Mouse (Mus musculus) myocyte (in vitro differentiated cells): ENCODE measurements around the gene Suds3.

ENCODE experiments used
- CEBPB ChIP-seq: IDR thresholded peaks from 2 replicates; pipeline ENCODE4 v1.6.1; 2011; ENCODE audit warnings: mild to moderate bottlenecking, moderate library complexity; ENCODE audit not compliant: poor library complexity, insufficient read depth, severe bottlenecking
- E2F4 ChIP-seq: IDR thresholded peaks from one replicate; pipeline ENCODE4 v1.6.1; 2011; ENCODE audit warnings: mild to moderate bottlenecking, control low read depth, moderate library complexity; ENCODE audit not compliant: insufficient read depth
- MAX ChIP-seq: IDR thresholded peaks from one replicate; pipeline ENCODE4 v1.6.1; 2011; ENCODE audit warnings: low read depth, mild to moderate bottlenecking, control low read depth
- MYOG ChIP-seq, 3 experiments: IDR thresholded peaks; one replicate each; pipeline ENCODE4 v1.6.1; 2011; ENCODE audit warnings: control low read depth in 2 of 3, low read depth in 2 of 3, mild to moderate bottlenecking in 2 of 3; ENCODE audit not compliant: insufficient read length in 2 of 3, control insufficient read depth in 1 of 3, insufficient read depth in 1 of 3
- POLR2A ChIP-seq: IDR thresholded peaks from one replicate; pipeline ENCODE4 v1.6.1; 2011; ENCODE audit warnings: low read depth, mild to moderate bottlenecking, control low read depth, moderate library complexity; ENCODE audit not compliant: insufficient read length
- POLR2AphosphoS2 ChIP-seq: IDR thresholded peaks from one replicate; pipeline ENCODE4 v1.6.1; 2011; ENCODE audit warnings: low read depth, control low read depth; ENCODE audit not compliant: insufficient read length
- REST ChIP-seq: IDR thresholded peaks from one replicate; pipeline ENCODE4 v1.6.1; 2011; ENCODE audit warnings: mild to moderate bottlenecking, control low read depth, moderate library complexity; ENCODE audit not compliant: insufficient read depth, insufficient read length
- SRF ChIP-seq: IDR thresholded peaks from one replicate; pipeline ENCODE4 v1.6.1; 2011; ENCODE audit warnings: low read depth; ENCODE audit not compliant: control insufficient read depth, insufficient read length
- TCF12 ChIP-seq: IDR thresholded peaks from one replicate; pipeline ENCODE4 v1.6.1; 2011; ENCODE audit warnings: mild to moderate bottlenecking, control low read depth; ENCODE audit not compliant: poor library complexity, insufficient read depth, severe bottlenecking
- USF1 ChIP-seq: IDR thresholded peaks from one replicate; pipeline ENCODE4 v1.6.1; 2011; ENCODE audit warnings: low read depth, mild to moderate bottlenecking, control low read depth, moderate library complexity

DNA sequence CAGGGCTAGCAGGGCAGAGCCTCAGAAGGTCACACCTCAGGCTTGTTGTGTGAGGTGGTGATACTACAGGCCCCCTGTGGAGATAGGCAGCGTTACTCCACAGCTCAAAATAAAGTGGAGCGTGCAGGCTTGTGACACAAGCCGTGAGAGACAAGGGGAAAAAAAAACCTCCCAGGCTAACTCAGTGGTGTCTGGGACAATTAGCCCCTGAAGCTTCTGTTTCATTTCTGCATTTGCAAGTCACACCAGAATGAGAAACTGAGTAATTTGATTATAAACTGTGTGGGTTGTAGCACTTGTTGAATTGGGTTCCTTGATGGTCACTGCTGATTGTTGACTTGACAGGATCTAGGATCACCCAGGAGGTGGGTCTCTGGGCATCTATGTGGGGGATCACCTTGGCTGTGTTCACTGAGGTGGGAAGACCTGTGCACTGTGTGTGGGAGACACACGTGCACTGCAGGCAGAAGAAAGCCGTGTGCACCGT, 43.9 kb upstream of the Suds3 start:
- TF ChIP-seq SRF (no peak), POLR2A (no peak), POLR2AphosphoS2 (no peak), MYOG (IDR thresholded peaks at IDR 0.05; ENCODE audit: control insufficient read depth in 1 of 3, insufficient read depth in 1 of 3, insufficient read length in 2 of 3, low read depth in 2 of 3) (no peak), E2F4 (no peak), TCF12 (no peak), REST (no peak), USF1 (no peak), MAX (no peak), CEBPB (no peak)
